Mouse (Mus musculus): ENCODE measurements around the gene Fstl4.

Fstl4 gene

GRCm38 (mm10) chr11:53233590-53233989 lies 469.2 kb downstream of the Fstl4 start:
- DNase-seq (ENCODE audit: low spot score) = no peak

Data from urinary bladder, postnatal 10 days (tissue).